Mouse (Mus musculus) heart, postnatal 0 days (tissue): ENCODE data around the gene Gpr152.

Source experiments
- CTCF ChIP-seq: IDR thresholded peaks from 2 replicates; pipeline ENCODE4 v1.5.1; 2016; ENCODE audit warnings: antibody characterized with exemption, control low read depth, low read depth
- EP300 ChIP-seq: IDR thresholded peaks from 2 replicates; pipeline ENCODE4 v1.6.1; 2016; ENCODE audit warnings: antibody characterized with exemption, low read depth

- no peak for TF ChIP-seq CTCF
- TF ChIP-seq EP300: no peak
Measured at GRCm38 (mm10) chr19:4115144-4115543, 24.4 kb upstream of the Gpr152 start.
